Mouse (Mus musculus) testis, adult 2 months (tissue): ENCODE results near the gene Mmel1.

Source experiments
- CTCF ChIP-seq: fragments of 200-500 bp; IDR thresholded peaks from 2 replicates; pipeline ENCODE4 v1.5.1; 2012; ENCODE audit warnings: low read depth, mild to moderate bottlenecking, inconsistent platforms, low read length, moderate library complexity; ENCODE audit not compliant: control insufficient read depth, insufficient read depth, insufficient replicate concordance
- POLR2A ChIP-seq: fragments of 200-500 bp; IDR thresholded peaks from 2 replicates; pipeline ENCODE4 v1.6.1; 2012; ENCODE audit warnings: low read depth, mild to moderate bottlenecking, inconsistent platforms, low read length, moderate library complexity; ENCODE audit not compliant: control insufficient read depth

DNA sequence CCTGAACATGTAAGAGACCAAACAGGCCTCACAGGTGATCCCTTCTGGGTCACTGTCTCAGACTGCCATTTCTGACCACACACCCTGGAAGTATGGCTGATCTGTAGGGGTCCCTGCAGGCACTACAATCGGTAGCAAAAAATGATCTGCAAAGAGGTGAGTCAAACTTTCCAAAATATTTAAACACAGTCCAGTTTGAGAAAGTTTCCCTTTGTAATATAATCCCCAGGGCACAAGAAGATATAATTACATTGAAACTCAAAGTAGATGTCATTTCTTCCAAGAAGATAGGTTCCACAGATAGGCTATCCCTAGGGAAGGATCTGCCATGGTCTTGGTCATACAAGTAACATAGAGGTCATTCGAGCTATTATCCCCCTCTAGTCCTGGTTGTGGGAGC is 33.0 kb downstream of the Mmel1 start:
- TF ChIP-seq CTCF = no peak
- no peak for TF ChIP-seq POLR2A
